Mouse (Mus musculus): ENCODE results near the gene Haao. TPM values are rescaled to one million over a fixed set of nuclear protein-coding genes. Genes with fewer than 3 reads are reported as not detected.

Haao gene
- total and polyA plus RNA-seq, 2 experiments from 2014 or later, result 0.26 TPM; not detected in 1

DNA sequence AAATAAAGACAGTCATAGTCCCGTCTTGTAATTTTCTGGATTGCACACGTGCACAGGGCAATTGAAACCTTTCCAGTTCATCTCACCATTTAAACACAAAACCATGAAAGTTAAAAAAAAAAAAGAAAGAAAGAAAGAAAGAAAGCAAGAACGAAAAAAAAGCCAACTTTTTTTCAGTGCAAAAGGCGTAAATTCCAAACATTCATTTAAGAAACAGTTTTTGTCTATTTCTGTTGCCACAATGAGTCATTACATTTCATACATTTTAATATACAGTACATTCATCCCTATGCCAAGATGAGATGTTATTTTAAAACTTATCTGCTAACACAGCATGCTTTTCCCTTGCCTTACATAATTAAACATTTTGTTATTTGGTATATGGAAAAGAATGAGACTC is 11.9 kb upstream of the Haao start:
- Histone ChIP-seq H3K27me3 (ENCODE audit: control insufficient read depth, insufficient read depth, low read length) (0 out of 2 replicates have a peak, but pooled peaks cover 3% of the 10 kb centered on the region), H3K9me3 (replicated peaks; ENCODE audit: control insufficient read depth, low read length) (no peaks in the 10 kb centered on the region), H3K4me1 (ENCODE audit: control insufficient read depth, insufficient read depth) (0 out of 2 replicates have a peak, but pooled peaks cover 4% of the 10 kb centered on the region), H3K9ac (replicated peaks; ENCODE audit: low read depth, low read length) (no peak overlapping the region), H3K4me3 (ENCODE audit: low read depth, low read length) (no peak overlapping the region), H3K4me2 (ENCODE audit: low read depth, low read length) (no peak overlapping the region), H3K36me3 (replicated peaks; ENCODE audit: control insufficient read depth, insufficient read depth, low read length) (no peaks in the 10 kb centered on the region), H3K27ac (ENCODE audit: low read depth) (no peak overlapping the region)
- TF ChIP-seq EP300 (IDR thresholded peaks at IDR 0.05; ENCODE audit: low read depth) (no peak), CTCF (IDR thresholded peaks at IDR 0.05; ENCODE audit: low read depth) (no peak)
- ATAC-seq (ENCODE audit: insufficient read depth, low read depth) (no peak), DNase-seq (ENCODE audit: low spot score) (no peak)
- WGBS, result 82% methylated on average over 4 of the region's 4 CpGs

DNA sequence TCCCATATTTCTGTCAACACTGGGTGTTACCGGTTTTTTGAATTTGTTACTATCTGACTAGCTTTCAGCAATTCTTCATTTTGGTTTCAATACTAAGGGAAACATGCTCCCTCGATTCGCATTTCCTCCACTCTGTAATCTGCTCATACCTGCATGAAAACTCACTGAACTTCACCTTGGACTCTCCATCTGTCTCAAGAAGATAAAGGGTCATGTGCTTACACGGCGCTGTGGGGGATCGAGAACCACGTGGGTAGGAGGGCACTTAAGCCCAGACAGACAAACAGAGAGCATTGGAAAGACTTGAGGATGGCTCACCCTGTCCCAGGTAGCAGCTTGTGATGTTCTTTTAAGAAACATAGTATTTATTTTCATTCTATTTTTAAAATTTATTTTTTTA is 10.7 kb upstream of the Haao start:
- DNase-seq (ENCODE audit: low spot score), result no peak
- no peak overlapping the region for H3K4me2 ChIP-seq (ENCODE audit: low read depth, low read length)
- no peak for TF ChIP-seq EP300 (IDR thresholded peaks at IDR 0.05; ENCODE audit: low read depth)
- TF ChIP-seq CTCF (IDR thresholded peaks at IDR 0.05; ENCODE audit: low read depth), result no peak
- H3K27ac ChIP-seq (ENCODE audit: low read depth), result no peak overlapping the region
- no peak overlapping the region for H3K9ac ChIP-seq (replicated peaks; ENCODE audit: low read depth, low read length)
- no peaks in the 10 kb centered on the region for H3K36me3 ChIP-seq (replicated peaks; ENCODE audit: control insufficient read depth, insufficient read depth, low read length)
- 79% methylated on average over 7 of the region's 7 CpGs for WGBS
- no peak for ATAC-seq (ENCODE audit: insufficient read depth, low read depth)
- H3K4me1 ChIP-seq (ENCODE audit: control insufficient read depth, insufficient read depth), result 0 out of 2 replicates have a peak, but pooled peaks cover 4% of the 10 kb centered on the region
- 0 out of 2 replicates have a peak, but pooled peaks cover 3% of the 10 kb centered on the region for H3K27me3 ChIP-seq (ENCODE audit: control insufficient read depth, insufficient read depth, low read length)
- no peak overlapping the region for H3K4me3 ChIP-seq (ENCODE audit: low read depth, low read length)
- H3K9me3 ChIP-seq (replicated peaks; ENCODE audit: control insufficient read depth, low read length), result no peaks in the 10 kb centered on the region

DNA sequence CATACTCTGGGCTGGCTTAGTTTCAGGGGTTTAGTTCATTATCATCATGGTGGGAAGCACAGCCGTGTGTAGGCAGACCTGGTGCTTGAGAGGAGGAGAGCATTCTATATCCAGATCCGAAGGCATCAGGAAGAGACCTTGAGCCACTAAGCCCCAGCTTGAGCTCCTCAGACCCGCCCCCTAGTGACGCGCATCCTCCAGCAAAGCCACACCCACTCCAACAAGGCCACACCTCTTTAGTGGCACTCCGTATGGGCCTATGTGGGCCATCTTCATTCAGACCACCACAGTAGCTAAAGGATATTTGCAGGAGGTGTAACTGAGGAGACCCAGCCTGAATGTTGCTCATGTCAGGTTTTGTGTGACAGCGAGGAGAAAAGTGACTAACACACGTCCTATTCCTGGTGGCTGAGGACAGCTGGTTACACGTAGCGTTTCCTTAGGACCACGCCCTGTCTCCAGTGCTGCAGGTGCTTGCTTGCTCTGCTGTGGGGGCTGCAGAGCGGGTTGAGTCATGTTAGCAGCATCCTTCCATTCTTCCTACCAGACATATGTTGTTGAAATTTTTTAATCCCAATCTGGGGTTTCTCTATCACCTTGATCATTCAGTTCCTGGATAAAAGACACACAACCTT is 6.6 kb upstream of the Haao start:
- Histone ChIP-seq H3K27me3 (ENCODE audit: control insufficient read depth, insufficient read depth, low read length) (no peaks in the 10 kb centered on the region), H3K4me2 (ENCODE audit: low read depth, low read length) (no peak overlapping the region), H3K4me3 (ENCODE audit: low read depth, low read length) (no peak overlapping the region), H3K4me1 (ENCODE audit: control insufficient read depth, insufficient read depth) (no peaks in the 10 kb centered on the region), H3K9ac (replicated peaks; ENCODE audit: low read depth, low read length) (no peak overlapping the region), H3K27ac (ENCODE audit: low read depth) (no peak overlapping the region), H3K9me3 (replicated peaks; ENCODE audit: control insufficient read depth, low read length) (no peaks in the 10 kb centered on the region), H3K36me3 (replicated peaks; ENCODE audit: control insufficient read depth, insufficient read depth, low read length) (no peaks in the 10 kb centered on the region)
- no peak; the same call in 1 of the 2 replicates for ATAC-seq (ENCODE audit: insufficient read depth, low read depth)
- TF ChIP-seq CTCF (IDR thresholded peaks at IDR 0.05; ENCODE audit: low read depth) (no peak), EP300 (IDR thresholded peaks at IDR 0.05; ENCODE audit: low read depth) (no peak)
- WGBS, result 47% methylated on average over 12 of the region's 12 CpGs
- no peak for DNase-seq (ENCODE audit: low spot score)

DNA sequence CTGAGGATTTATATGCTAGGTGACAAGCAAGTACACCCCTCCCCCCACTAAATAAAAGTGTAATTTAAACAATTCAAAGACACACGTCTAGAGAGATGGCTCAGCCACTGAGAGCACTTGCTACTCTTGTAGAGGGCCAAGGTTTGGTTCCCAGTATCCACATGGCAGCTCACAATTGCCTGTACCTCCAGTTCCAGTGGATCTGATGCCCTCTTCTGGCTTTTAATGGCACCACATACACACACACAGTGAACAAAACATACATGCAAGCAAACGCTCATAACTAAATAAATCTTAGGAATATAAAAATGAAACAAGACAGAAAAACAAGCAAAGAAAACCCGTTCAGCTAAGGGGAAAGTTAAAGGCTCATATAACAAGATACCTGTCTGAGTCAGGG is 6.1 kb upstream of the Haao start:
- ATAC-seq (ENCODE audit: insufficient read depth, low read depth) (no peak), DNase-seq (ENCODE audit: low spot score) (no peak)
- TF ChIP-seq EP300 (IDR thresholded peaks at IDR 0.05; ENCODE audit: low read depth) (no peak), CTCF (IDR thresholded peaks at IDR 0.05; ENCODE audit: low read depth) (no peak)
- Histone ChIP-seq H3K4me1 (ENCODE audit: control insufficient read depth, insufficient read depth) (no peaks in the 10 kb centered on the region), H3K36me3 (replicated peaks; ENCODE audit: control insufficient read depth, insufficient read depth, low read length) (no peaks in the 10 kb centered on the region), H3K9ac (replicated peaks; ENCODE audit: low read depth, low read length) (no peak overlapping the region), H3K4me3 (ENCODE audit: low read depth, low read length) (no peak overlapping the region), H3K9me3 (replicated peaks; ENCODE audit: control insufficient read depth, low read length) (no peaks in the 10 kb centered on the region), H3K27me3 (ENCODE audit: control insufficient read depth, insufficient read depth, low read length) (no peaks in the 10 kb centered on the region), H3K27ac (ENCODE audit: low read depth) (no peak overlapping the region), H3K4me2 (ENCODE audit: low read depth, low read length) (no peak overlapping the region)
- 46% methylated on average over 3 of the region's 3 CpGs for WGBS

GRCm38 (mm10) chr17:83850864-83851263 is 3.1 kb upstream of the Haao start:
- Histone ChIP-seq H3K9me3 (replicated peaks; ENCODE audit: control insufficient read depth, low read length) (no peaks in the 10 kb centered on the region), H3K4me1 (ENCODE audit: control insufficient read depth, insufficient read depth) (no peaks in the 10 kb centered on the region), H3K27ac (ENCODE audit: low read depth) (no peak overlapping the region), H3K9ac (replicated peaks; ENCODE audit: low read depth, low read length) (no peak overlapping the region), H3K4me3 (ENCODE audit: low read depth, low read length) (no peak overlapping the region), H3K4me2 (ENCODE audit: low read depth, low read length) (no peak overlapping the region), H3K36me3 (replicated peaks; ENCODE audit: control insufficient read depth, insufficient read depth, low read length) (no peaks in the 10 kb centered on the region), H3K27me3 (ENCODE audit: control insufficient read depth, insufficient read depth, low read length) (no peaks in the 10 kb centered on the region)
- DNase-seq (ENCODE audit: low spot score), result no peak
- no peak for TF ChIP-seq CTCF (IDR thresholded peaks at IDR 0.05; ENCODE audit: low read depth)
- TF ChIP-seq EP300 (IDR thresholded peaks at IDR 0.05; ENCODE audit: low read depth), result no peak
- WGBS, result 71% methylated on average over 5 of the region's 5 CpGs
- ATAC-seq (ENCODE audit: insufficient read depth, low read depth), result no peak

GRCm38 (mm10) chr17:83850458-83850857 is 2.7 kb upstream of the Haao start:
- DNase-seq (ENCODE audit: low spot score), result peak; percentile 76
- ATAC-seq (ENCODE audit: insufficient read depth, low read depth), result 0 out of 2 replicates have a peak, but pooled peaks have one; percentile 39
- 12% methylated on average over 9 of the region's 9 CpGs for WGBS
- no peak overlapping the region for H3K4me3 ChIP-seq (ENCODE audit: low read depth, low read length)
- H3K9me3 ChIP-seq (replicated peaks; ENCODE audit: control insufficient read depth, low read length), result no peaks in the 10 kb centered on the region
- peak overlapping the region; percentile 39; the same call in 1 of the 2 replicates for H3K4me2 ChIP-seq (ENCODE audit: low read depth, low read length)
- no peaks in the 10 kb centered on the region for H3K4me1 ChIP-seq (ENCODE audit: control insufficient read depth, insufficient read depth)
- H3K27ac ChIP-seq (ENCODE audit: low read depth), result no peak overlapping the region
- no peak overlapping the region for H3K9ac ChIP-seq (replicated peaks; ENCODE audit: low read depth, low read length)
- H3K27me3 ChIP-seq (ENCODE audit: control insufficient read depth, insufficient read depth, low read length), result no peaks in the 10 kb centered on the region
- H3K36me3 ChIP-seq (replicated peaks; ENCODE audit: control insufficient read depth, insufficient read depth, low read length), result no peaks in the 10 kb centered on the region
- TF ChIP-seq EP300 (IDR thresholded peaks at IDR 0.05; ENCODE audit: low read depth) (no peak), CTCF (IDR thresholded peaks at IDR 0.05; ENCODE audit: low read depth) (peak; percentile 91)
